Mouse (Mus musculus) heart, postnatal 14 days (tissue): ENCODE results near the gene Tppp2. TPM values are rescaled to one million over a fixed set of nuclear protein-coding genes. Genes with fewer than 3 reads are reported as not detected.
A peak's percentile ranks its signal among the peaks of the same experiment; 100 is the strongest.

Experiments used
- DNase-seq, 2 experiments: peaks; one replicate each; pipeline ENCODE4 v3.0.0; 2021 to 2022
- intact Hi-C: fragments of 180-260 bp; cut with DNase I; formaldehyde crosslinking; loops from one replicate; pipeline ENCODE4 v1.15.1; 2025
- total RNA-seq, 2 experiments: library from RNA; stranded (reverse); gene quantifications; 2 replicates each; pipeline ENCODE4 v1.2.3; 2021

The Tppp2 gene
- total RNA-seq, 2 experiments from 2014 or later: not detected

GRCm38 (mm10) chr14:51939005-51939404 lies 20.8 kb downstream of the Tppp2 start:
- intact Hi-C loops: no loop called here
- DNase-seq: no peak

GRCm38 (mm10) chr14:51940944-51941560 lies 22.8 kb downstream of the Tppp2 start:
- intact Hi-C loops: loop anchor here (5.0 kb wide), 1 partner anchor 46 kb away; no protein-coding TSS in a partner anchor
- peak; percentile 18 to 31 for DNase-seq

GRCm38 (mm10) chr14:51941577-51941976 lies 23.4 kb downstream of the Tppp2 start:
- intact Hi-C loops: loop anchor here (5.0 kb wide), 1 partner anchor 46 kb away; no protein-coding TSS in a partner anchor
- no peak for DNase-seq

DNA sequence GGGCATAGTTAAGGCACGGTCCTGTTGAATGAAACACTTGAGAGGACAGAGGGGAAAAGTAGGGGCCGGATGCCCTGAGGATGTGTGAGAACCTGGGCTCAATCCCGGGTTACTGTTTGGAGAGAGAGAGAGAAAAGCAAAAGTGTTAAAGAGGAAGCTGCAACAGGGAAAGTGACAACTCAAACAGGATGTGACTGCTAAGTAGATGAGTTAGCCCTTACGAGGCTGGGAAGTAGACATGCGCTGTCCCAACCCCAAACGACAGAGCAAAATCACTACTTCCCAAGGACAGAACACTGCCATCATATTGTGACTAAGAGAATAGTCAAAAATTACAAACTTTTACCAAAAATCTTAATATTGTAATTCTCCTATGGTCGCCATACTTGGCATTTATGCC lies 24.0 kb downstream of the Tppp2 start:
- intact Hi-C loops: loop anchor here (5.0 kb wide), 1 partner anchor 45 kb away; no protein-coding TSS in a partner anchor
- no peak for DNase-seq

GRCm38 (mm10) chr14:51943336-51943735 lies 25.1 kb downstream of the Tppp2 start:
- intact Hi-C loops: loop anchor here (5.0 kb wide), 1 partner anchor 44 kb away; no protein-coding TSS in a partner anchor
- no peak for DNase-seq

DNA sequence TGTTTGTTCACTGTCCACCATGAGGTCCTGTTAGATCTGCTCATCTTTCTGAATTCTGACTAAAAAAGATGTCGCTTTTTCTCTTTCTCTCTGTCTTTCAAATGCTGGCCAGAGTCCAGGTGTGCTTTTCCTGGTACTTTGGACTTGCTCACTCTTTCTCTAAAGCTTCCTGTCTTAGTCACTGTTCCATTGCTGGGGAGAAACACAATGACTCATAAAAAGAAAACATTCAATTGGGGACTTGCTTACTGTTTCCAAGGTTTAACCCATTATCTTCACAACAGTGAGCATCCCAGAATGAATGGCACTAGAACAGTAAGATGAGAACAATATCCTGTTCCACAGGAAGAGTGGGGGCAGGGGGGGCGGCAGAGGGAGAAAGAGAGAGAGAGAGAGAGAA lies 42.1 kb downstream of the Tppp2 start:
- intact Hi-C loops: no loop called here
- no peak for DNase-seq

DNA sequence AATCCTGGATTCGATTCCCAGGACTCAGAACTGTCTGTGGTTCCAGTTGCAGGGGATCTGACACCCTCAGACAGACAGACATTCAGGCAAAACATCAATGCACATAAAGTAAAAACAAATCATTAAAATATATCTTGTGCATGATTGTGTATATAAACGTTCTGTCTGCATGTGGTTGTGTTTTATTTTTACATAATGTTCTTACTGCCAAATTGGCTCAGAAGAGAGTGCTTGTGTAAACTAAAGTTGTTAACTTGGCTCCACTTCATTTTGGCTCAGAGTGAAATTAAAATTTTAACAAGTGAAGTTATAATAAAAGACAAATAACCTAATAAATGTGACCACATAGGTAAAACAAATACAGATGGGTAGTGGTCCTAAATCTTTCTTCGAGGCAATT lies 49.2 kb downstream of the Tppp2 start:
- intact Hi-C loops: no loop called here
- DNase-seq: no peak

Other genes starting within 250 kb of the Tppp2 start
- gene Gm17079, start 223.0 kb upstream of the Tppp2 start, total RNA-seq: not detected
- not detected for gene Gm5800, start 201.2 kb upstream of the Tppp2 start, total RNA-seq
- not detected for gene Ang4, start 144.8 kb upstream of the Tppp2 start, total RNA-seq
- gene AY358078, start 118.4 kb upstream of the Tppp2 start, total RNA-seq: not detected
- not detected for gene Ear6, start 64.7 kb upstream of the Tppp2 start, total RNA-seq
- 10 to 100 TPM; 18.6 to 30.2 TPM for gene Mettl17, start 33.6 kb upstream of the Tppp2 start, total RNA-seq
- gene Slc39a2, start 25.5 kb upstream of the Tppp2 start, total RNA-seq: under 1 TPM; 0.29 to 0.44 TPM
- gene Ndrg2, start 4.3 kb upstream of the Tppp2 start, total RNA-seq: 1,000 to 10,000 TPM in 1 of 2 experiments, 100 to 1,000 TPM in 1; 982 to 1,030 TPM
- not detected for gene Rnase13, start 4.3 kb downstream of the Tppp2 start, total RNA-seq
- 10 to 100 TPM; 39.7 to 47.1 TPM for gene Arhgef40, start 66.3 kb downstream of the Tppp2 start, total RNA-seq
- 1 to 10 TPM; 1.5 to 1.9 TPM for gene Tmem253, start 97.2 kb downstream of the Tppp2 start, total RNA-seq
- gene Zfp219, start 102.3 kb downstream of the Tppp2 start, total RNA-seq: 10 to 100 TPM; 32.0 to 33.6 TPM
- not detected for gene Olfr221, start 124.0 kb downstream of the Tppp2 start, total RNA-seq
- 100 to 1,000 TPM; 118 to 137 TPM for gene Hnrnpc, start 185.6 kb downstream of the Tppp2 start, total RNA-seq
- gene Rpgrip1, start 192.3 kb downstream of the Tppp2 start, total RNA-seq: under 1 TPM; 0.17 to 0.53 TPM